Mouse (Mus musculus): Measurements from ENCODE around the gene Olfr610. TPM values are rescaled to one million over a fixed set of nuclear protein-coding genes. Genes with fewer than 3 reads are reported as not detected.
"Not testable (repeated sequence)": the region's sequence is repeated elsewhere in the genome, so short reads cannot be mapped to it uniquely, and the experiment has no call there.

The Olfr610 gene
- not detected in 2 replicates for polyA plus RNA-seq (2011; ENCODE audit: insufficient read depth, insufficient read length, low read depth, missing spikeins)

DNA sequence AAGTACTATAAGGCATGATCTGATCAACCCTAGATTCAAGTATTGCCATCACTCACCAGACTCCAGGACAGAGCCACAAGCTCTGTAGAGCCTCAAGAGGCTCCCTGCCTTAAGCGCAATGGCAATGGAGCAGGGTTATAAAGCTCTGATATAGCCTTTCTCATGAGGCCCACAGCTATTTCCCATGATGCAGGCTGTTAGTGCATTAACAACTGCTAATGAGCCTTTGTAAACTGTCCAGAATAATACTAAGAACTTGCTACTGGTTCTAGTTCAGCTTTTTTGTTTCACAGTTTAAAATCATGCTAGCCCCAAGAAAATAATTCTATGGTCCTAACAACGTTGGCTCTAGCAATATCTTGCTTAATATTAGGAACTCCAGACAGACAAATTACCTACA lies at the start of gene Olfr610:
Olfr610 (minus strand) TSS at position 101 of the 400 bp plus-strand sequence.
- TF ChIP-seq CTCF (IDR thresholded peaks at IDR 0.05; ENCODE audit: low read depth, low read length) (no peak), POLR2A (IDR thresholded peaks at IDR 0.05; ENCODE audit: insufficient read depth, low read length) (no peak), EP300 (IDR thresholded peaks at IDR 0.05; ENCODE audit: insufficient read depth, low read depth, low read length) (no peak)
- no peak within 1 kb of the TSS for H3K9ac ChIP-seq (ENCODE audit: low read depth, poor library complexity, severe bottlenecking)
- H3K27ac ChIP-seq (ENCODE audit: insufficient read depth, low read length) = no peak within 1 kb of the TSS
- H3K9me3 ChIP-seq (replicated peaks; ENCODE audit: control insufficient read depth, insufficient read depth, low read length, poor library complexity, severe bottlenecking) = no peaks in the 10 kb centered on the region
- no peaks in the 10 kb centered on the region for H3K4me1 ChIP-seq (ENCODE audit: control insufficient read depth, insufficient read depth, low read length)
- H3K4me3 ChIP-seq (ENCODE audit: low read depth, low read length) = no peak within 1 kb of the TSS
- H3K27me3 ChIP-seq (ENCODE audit: control insufficient read depth, insufficient read depth, low read length, poor library complexity, severe bottlenecking) = no peaks in the 10 kb centered on the region
- no peaks in the 10 kb centered on the region for H3K36me3 ChIP-seq (ENCODE audit: control insufficient read depth, insufficient read depth, low read length, poor library complexity, severe bottlenecking)

- Histone ChIP-seq H3K27me3 (ENCODE audit: control insufficient read depth, insufficient read depth, low read length, poor library complexity, severe bottlenecking) (no peaks in the 10 kb centered on the region), H3K9ac (ENCODE audit: low read depth, poor library complexity, severe bottlenecking) (no peak within 1 kb of the TSS), H3K27ac (ENCODE audit: insufficient read depth, low read length) (no peak within 1 kb of the TSS), H3K4me3 (ENCODE audit: low read depth, low read length) (no peak within 1 kb of the TSS), H3K36me3 (ENCODE audit: control insufficient read depth, insufficient read depth, low read length, poor library complexity, severe bottlenecking) (no peaks in the 10 kb centered on the region), H3K9me3 (replicated peaks; ENCODE audit: control insufficient read depth, insufficient read depth, low read length, poor library complexity, severe bottlenecking) (no peaks in the 10 kb centered on the region), H3K4me1 (ENCODE audit: control insufficient read depth, insufficient read depth, low read length) (no peaks in the 10 kb centered on the region)
- TF ChIP-seq CTCF (IDR thresholded peaks at IDR 0.05; ENCODE audit: low read depth, low read length) = no peak
- TF ChIP-seq EP300 (IDR thresholded peaks at IDR 0.05; ENCODE audit: insufficient read depth, low read depth, low read length) = no peak
- no peak for TF ChIP-seq POLR2A (IDR thresholded peaks at IDR 0.05; ENCODE audit: insufficient read depth, low read length)
Measured at GRCm38 (mm10) chr7:103555779-103556178, 43.9 kb upstream of the Olfr610 start, which contains the start of gene Olfr615. TSS of gene Olfr615 (plus strand) at chr7:103556079.

- TF ChIP-seq CTCF (IDR thresholded peaks at IDR 0.05; ENCODE audit: low read depth, low read length) = no peak
Measured at GRCm38 (mm10) chr7:103547774-103548173, 35.9 kb upstream of the Olfr610 start, which contains the start of gene Olfr613. TSS of gene Olfr613 (plus strand) at chr7:103548074.

GRCm38 (mm10) chr7:103542617-103543016 lies 30.7 kb upstream of the Olfr610 start, which contains the start of gene Olfr612:
TSS of gene Olfr612 (minus strand) at chr7:103542717.
- not testable (repeated sequence) for H3K9me3 ChIP-seq (replicated peaks; ENCODE audit: control insufficient read depth, insufficient read depth, low read length, poor library complexity, severe bottlenecking); H3K27ac ChIP-seq (ENCODE audit: insufficient read depth, low read length); H3K9ac ChIP-seq (ENCODE audit: low read depth, poor library complexity, severe bottlenecking); H3K4me3 ChIP-seq (ENCODE audit: low read depth, low read length); H3K36me3 ChIP-seq (ENCODE audit: control insufficient read depth, insufficient read depth, low read length, poor library complexity, severe bottlenecking); H3K4me1 ChIP-seq (ENCODE audit: control insufficient read depth, insufficient read depth, low read length); H3K27me3 ChIP-seq (ENCODE audit: control insufficient read depth, insufficient read depth, low read length, poor library complexity, severe bottlenecking)

More at GRCm38 (mm10) chr7:103547774-103548173, 35.9 kb upstream of the Olfr610 start, which contains the start of gene Olfr613:
- no peaks in the 10 kb centered on the region for H3K27me3 ChIP-seq (ENCODE audit: control insufficient read depth, insufficient read depth, low read length, poor library complexity, severe bottlenecking)
- H3K9me3 ChIP-seq (replicated peaks; ENCODE audit: control insufficient read depth, insufficient read depth, low read length, poor library complexity, severe bottlenecking) = no peaks in the 10 kb centered on the region
- H3K36me3 ChIP-seq (ENCODE audit: control insufficient read depth, insufficient read depth, low read length, poor library complexity, severe bottlenecking) = no peaks in the 10 kb centered on the region
- no peak within 1 kb of the TSS for H3K4me3 ChIP-seq (ENCODE audit: low read depth, low read length)
- H3K9ac ChIP-seq (ENCODE audit: low read depth, poor library complexity, severe bottlenecking) = no peak within 1 kb of the TSS
- no peak within 1 kb of the TSS for H3K27ac ChIP-seq (ENCODE audit: insufficient read depth, low read length)
- no peaks in the 10 kb centered on the region for H3K4me1 ChIP-seq (ENCODE audit: control insufficient read depth, insufficient read depth, low read length)

GRCm38 (mm10) chr7:103520746-103521145 lies 8.8 kb upstream of the Olfr610 start, which contains the start of gene Olfr611:
TSS of gene Olfr611 (minus strand) at chr7:103520846.
- not testable (repeated sequence) for H3K9ac ChIP-seq (ENCODE audit: low read depth, poor library complexity, severe bottlenecking); H3K27ac ChIP-seq (ENCODE audit: insufficient read depth, low read length)

DNA sequence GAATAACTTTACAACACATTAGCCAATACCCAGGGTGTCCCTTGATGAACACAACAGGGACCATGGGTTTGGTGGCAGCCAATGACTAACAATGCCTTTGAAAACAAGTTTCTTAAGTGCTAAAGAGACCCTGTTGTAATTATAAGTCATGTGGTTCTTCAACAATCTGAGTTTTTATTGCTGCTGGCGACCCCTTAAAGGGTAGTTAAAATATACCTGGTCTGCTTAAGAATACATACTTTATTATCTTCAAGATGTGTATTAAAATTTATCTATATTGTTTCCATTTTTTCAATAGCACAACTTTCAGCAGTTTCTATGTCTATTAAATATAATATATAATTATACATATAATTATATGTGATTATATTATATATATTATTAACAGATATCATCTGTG lies 14.0 kb downstream of the Olfr610 start, which contains the start of gene Olfr609:
Olfr609 (minus strand) TSS at position 101 of the 400 bp plus-strand sequence.
- no peaks in the 10 kb centered on the region for H3K4me1 ChIP-seq (ENCODE audit: control insufficient read depth, insufficient read depth, low read length)
- no peak within 1 kb of the TSS for H3K27ac ChIP-seq (ENCODE audit: insufficient read depth, low read length)
- H3K4me3 ChIP-seq (ENCODE audit: low read depth, low read length) = no peak within 1 kb of the TSS
- H3K36me3 ChIP-seq (ENCODE audit: control insufficient read depth, insufficient read depth, low read length, poor library complexity, severe bottlenecking) = no peaks in the 10 kb centered on the region
- TF ChIP-seq CTCF (IDR thresholded peaks at IDR 0.05; ENCODE audit: low read depth, low read length) = no peak
- no peak for TF ChIP-seq EP300 (IDR thresholded peaks at IDR 0.05; ENCODE audit: insufficient read depth, low read depth, low read length)
- TF ChIP-seq POLR2A (IDR thresholded peaks at IDR 0.05; ENCODE audit: insufficient read depth, low read length) = no peak
- H3K9ac ChIP-seq (ENCODE audit: low read depth, poor library complexity, severe bottlenecking) = no peak within 1 kb of the TSS
- H3K9me3 ChIP-seq (replicated peaks; ENCODE audit: control insufficient read depth, insufficient read depth, low read length, poor library complexity, severe bottlenecking) = no peaks in the 10 kb centered on the region
- no peaks in the 10 kb centered on the region for H3K27me3 ChIP-seq (ENCODE audit: control insufficient read depth, insufficient read depth, low read length, poor library complexity, severe bottlenecking)

More at GRCm38 (mm10) chr7:103520746-103521145, 8.8 kb upstream of the Olfr610 start, which contains the start of gene Olfr611:
- H3K9me3 ChIP-seq (replicated peaks; ENCODE audit: control insufficient read depth, insufficient read depth, low read length, poor library complexity, severe bottlenecking); H3K36me3 ChIP-seq (ENCODE audit: control insufficient read depth, insufficient read depth, low read length, poor library complexity, severe bottlenecking); H3K4me1 ChIP-seq (ENCODE audit: control insufficient read depth, insufficient read depth, low read length); H3K27me3 ChIP-seq (ENCODE audit: control insufficient read depth, insufficient read depth, low read length, poor library complexity, severe bottlenecking); H3K4me3 ChIP-seq (ENCODE audit: low read depth, low read length): not testable (repeated sequence)

DNA sequence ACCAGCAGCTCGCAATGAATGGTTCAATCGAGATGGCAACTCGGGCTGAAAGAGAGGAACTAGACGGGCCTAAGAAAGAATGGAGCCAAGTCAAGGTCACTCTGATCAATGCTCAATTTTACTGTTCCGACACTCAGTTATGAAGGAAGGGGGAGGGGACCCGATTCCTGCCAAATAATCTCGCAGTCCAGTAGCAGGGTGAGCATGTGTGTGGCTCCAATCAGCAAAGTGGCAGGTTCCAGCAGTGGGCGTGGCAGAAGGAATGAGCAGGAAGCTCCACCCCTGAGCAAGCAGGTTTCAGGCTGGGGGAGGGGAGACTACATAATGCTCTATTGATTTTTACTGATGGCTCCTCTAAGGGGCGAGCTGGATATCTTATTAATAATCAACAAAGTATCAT lies 34.8 kb downstream of the Olfr610 start:
- peaks cover 16% of the 10 kb centered on the region for H3K9me3 ChIP-seq (replicated peaks; ENCODE audit: control insufficient read depth, insufficient read depth, low read length, poor library complexity, severe bottlenecking)
- not testable (repeated sequence) for H3K9ac ChIP-seq (ENCODE audit: low read depth, poor library complexity, severe bottlenecking); H3K27me3 ChIP-seq (ENCODE audit: control insufficient read depth, insufficient read depth, low read length, poor library complexity, severe bottlenecking)

More for the DNA sequence above, 34.8 kb downstream of the Olfr610 start:
- H3K4me1 ChIP-seq (ENCODE audit: control insufficient read depth, insufficient read depth, low read length); H3K27ac ChIP-seq (ENCODE audit: insufficient read depth, low read length); H3K4me3 ChIP-seq (ENCODE audit: low read depth, low read length); H3K36me3 ChIP-seq (ENCODE audit: control insufficient read depth, insufficient read depth, low read length, poor library complexity, severe bottlenecking): not testable (repeated sequence)

Data from ES-Bruce4 (cell line).